Comparison of ENCODE assay signal across 22 mouse cellular contexts in the genomic region with DNA sequence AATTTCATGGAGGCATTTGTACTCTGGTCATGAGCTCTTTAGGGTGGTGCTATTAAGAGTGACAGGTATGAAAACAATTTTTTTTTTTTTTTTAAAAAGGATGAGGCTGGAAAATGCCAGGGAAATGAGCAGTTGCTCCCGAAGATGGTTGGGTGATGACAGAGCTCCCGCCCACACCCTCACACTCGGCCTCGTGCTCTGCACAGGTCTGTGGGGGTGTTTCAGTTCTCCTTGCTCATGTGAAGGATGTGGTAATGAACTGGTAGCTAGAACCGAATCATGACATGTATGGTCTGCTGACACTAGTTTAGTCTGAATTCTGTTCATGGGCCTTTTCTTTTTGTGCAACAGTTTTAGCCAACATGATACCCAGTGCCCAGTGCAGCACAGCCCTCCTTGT.
DNase-seq lines count a peak whose midpoint lies in the region; ATAC-seq and TF ChIP-seq lines count a peak whose summit lies in the region.
"Had no signal": no experiment of that assay in that cellular context is flagged by ENCODE, and none has a peak within 500 bp of the region (broad histone marks: within the 10 kb centered on the region; RNA-seq: fewer than 3 reads in every experiment).

No protein-coding gene starts in this region.

- no peak overlapping the region for H3K4me3 ChIP-seq in intestine, embryonic 14.5 days (ENCODE audit: low read depth, low read length)
- H3K4me3 ChIP-seq in intestine, postnatal 0 days (ENCODE audit: low read depth, low read length) = no peak overlapping the region
- no peak overlapping the region for H3K4me3 ChIP-seq in forebrain, embryonic 11.5 days (ENCODE audit: low read depth, low read length)
- H3K4me3 ChIP-seq: forebrain, embryonic 12.5 days; gastrocnemius, adult 2 months; heart, embryonic 12.5 days; liver, embryonic 15.5 days; stomach, embryonic 15.5 days had no signal

- H3K9me3 ChIP-seq in intestine, embryonic 14.5 days (ENCODE audit: control insufficient read depth, low read length) = no peaks in the 10 kb centered on the region
- H3K9me3 ChIP-seq in intestine, postnatal 0 days (ENCODE audit: control insufficient read depth) = no peaks in the 10 kb centered on the region
- H3K9me3 ChIP-seq in forebrain, embryonic 11.5 days (ENCODE audit: control insufficient read depth, low read length) = no peaks in the 10 kb centered on the region
- H3K9me3 ChIP-seq: forebrain, embryonic 12.5 days; heart, embryonic 12.5 days; liver, embryonic 15.5 days; stomach, embryonic 15.5 days had no signal

- DNase-seq in intestine, embryonic 14.5 days (ENCODE audit: low spot score) = peak; percentile 38
- DNase-seq in 3T3-L1 (ENCODE audit: low read depth, low spot score) = peak; percentile 77
- DNase-seq in left cerebral cortex, adult 9 months (ENCODE audit: low spot score in 2 of 2) = peak; percentile 36 to 50
- no peak for DNase-seq in embryo, embryonic 10 days (ENCODE audit: low spot score)
- DNase-seq in forebrain, embryonic 11.5 days (ENCODE audit: low spot score) = no peak
- DNase-seq: cerebellum, adult 2 months; cerebellum, postnatal 36 days; gastrocnemius, adult 2 months; heart, postnatal 36 days; kidney, adult 11 months; retina, postnatal 1 day; thymus, adult 2 months had no signal

- H3K9ac ChIP-seq in intestine, embryonic 14.5 days (ENCODE audit: low read length) = no peak overlapping the region
- no peak overlapping the region for H3K9ac ChIP-seq in intestine, postnatal 0 days (ENCODE audit: low read depth, low read length)
- H3K9ac ChIP-seq in forebrain, embryonic 11.5 days (ENCODE audit: low read length) = no peak overlapping the region
- H3K9ac ChIP-seq: forebrain, embryonic 12.5 days; heart, embryonic 12.5 days; hindbrain, embryonic 14.5 days; liver, embryonic 15.5 days; stomach, embryonic 15.5 days had no signal

- no peaks in the 10 kb centered on the region for H3K27me3 ChIP-seq in intestine, embryonic 14.5 days (replicated peaks; ENCODE audit: control insufficient read depth, insufficient read depth, low read length)
- H3K27me3 ChIP-seq in intestine, postnatal 0 days (replicated peaks; ENCODE audit: control insufficient read depth, insufficient read depth, low read length) = no peaks in the 10 kb centered on the region
- H3K27me3 ChIP-seq in forebrain, embryonic 11.5 days (ENCODE audit: control insufficient read depth, insufficient read depth, low read length) = no peaks in the 10 kb centered on the region
- H3K27me3 ChIP-seq: forebrain, embryonic 12.5 days; heart, embryonic 12.5 days; liver, embryonic 15.5 days; stomach, embryonic 15.5 days had no signal

- 0 out of 2 replicates have a peak, but pooled peaks cover 4% of the 10 kb centered on the region for H3K36me3 ChIP-seq in intestine, embryonic 14.5 days (ENCODE audit: control insufficient read depth, insufficient read depth, low read length)
- peaks cover 5% of the 10 kb centered on the region; the same call in 1 of the 2 replicates for H3K36me3 ChIP-seq in intestine, postnatal 0 days (ENCODE audit: control insufficient read depth, insufficient read depth)
- no peaks in the 10 kb centered on the region for H3K36me3 ChIP-seq in forebrain, embryonic 11.5 days (ENCODE audit: control insufficient read depth, insufficient read depth, low read length)
- H3K36me3 ChIP-seq: stomach, embryonic 15.5 days had no signal

- no peak overlapping the region for H3K27ac ChIP-seq in intestine, embryonic 14.5 days (ENCODE audit: low read depth)
- no peak overlapping the region for H3K27ac ChIP-seq in intestine, postnatal 0 days (ENCODE audit: low read depth, low read length)
- H3K27ac ChIP-seq in forebrain, embryonic 11.5 days (ENCODE audit: low read depth, low read length) = no peak overlapping the region
- H3K27ac ChIP-seq: forebrain, embryonic 12.5 days; gastrocnemius, adult 2 months; hindbrain, embryonic 14.5 days; kidney, postnatal 0 days; liver, embryonic 15.5 days; stomach, embryonic 15.5 days had no signal

- TF ChIP-seq CTCF in intestine, postnatal 0 days (IDR thresholded peaks at IDR 0.05; ENCODE audit: low read depth) = no peak

- no peaks in the 10 kb centered on the region for H3K4me1 ChIP-seq in intestine, embryonic 14.5 days (replicated peaks; ENCODE audit: control insufficient read depth, insufficient read depth, low read length)
- no peaks in the 10 kb centered on the region for H3K4me1 ChIP-seq in intestine, postnatal 0 days (replicated peaks; ENCODE audit: control insufficient read depth, insufficient read depth, low read length)
- no peaks in the 10 kb centered on the region for H3K4me1 ChIP-seq in forebrain, embryonic 11.5 days (replicated peaks; ENCODE audit: control insufficient read depth, insufficient read depth, low read length)

- WGBS in intestine, embryonic 14.5 days = 78% methylated on average over 5 of the region's 5 CpGs
- WGBS in intestine, postnatal 0 days = 81% methylated on average over 5 of the region's 5 CpGs
- WGBS in forebrain, embryonic 11.5 days = 89% methylated on average over 5 of the region's 5 CpGs

- H3K4me2 ChIP-seq in intestine, embryonic 14.5 days (ENCODE audit: low read length) = no peak overlapping the region
- no peak overlapping the region for H3K4me2 ChIP-seq in intestine, postnatal 0 days (replicated peaks; ENCODE audit: low read depth)
- H3K4me2 ChIP-seq in forebrain, embryonic 11.5 days (ENCODE audit: low read depth, low read length, severe bottlenecking) = no peak overlapping the region
- H3K4me2 ChIP-seq: forebrain, embryonic 12.5 days; heart, embryonic 12.5 days; hindbrain, embryonic 14.5 days; liver, embryonic 15.5 days; midbrain, embryonic 11.5 days; stomach, embryonic 15.5 days had no signal

- no peak for ATAC-seq in intestine, embryonic 14.5 days (replicated peaks; ENCODE audit: low FRiP score, low TSS enrichment, low read depth)
- ATAC-seq in intestine, postnatal 0 days = no peak
- peak; percentile 49 for ATAC-seq in CD4-positive, CD25-positive, alpha-beta regulatory T cell, adult 4 months
- ATAC-seq in forebrain, embryonic 11.5 days (replicated peaks; ENCODE audit: low FRiP score) = no peak
- ATAC-seq: lung, postnatal 0 days had no signal

Comparison
In these comparisons a context has a peak if more than half of its experiments do, and no peak if none do; other contexts are left out.
1. DNase-seq: peak in intestine, embryonic 14.5 days (single experiment), 3T3-L1 (single experiment) and left cerebral cortex, adult 9 months (2 of 2); none in embryo, embryonic 10 days (single experiment) and forebrain, embryonic 11.5 days (single experiment).